Mouse (Mus musculus) embryonic facial prominence, embryonic 10.5 days (tissue): Measurements from ENCODE around the gene Shf. TPM values are rescaled to one million over a fixed set of nuclear protein-coding genes. Genes with fewer than 3 reads are reported as not detected.

Experiments
- DNase-seq: peaks from one replicate; pipeline ENCODE4 v3.0.0-alpha.2; 2017; ENCODE audit warnings: low spot score
- H3K27ac ChIP-seq: fragments of 300-500 bp; sonication (generic); replicated peaks from 2 replicates; pipeline ENCODE4 v1.5.1; 2016; ENCODE audit warnings: mild to moderate bottlenecking
- H3K27me3 ChIP-seq: fragments of 300-500 bp; sonication (generic); replicated peaks from 2 replicates; pipeline ENCODE4 v1.6.1; 2016; ENCODE audit warnings: low read depth, mild to moderate bottlenecking; ENCODE audit not compliant: poor library complexity, severe bottlenecking
- H3K36me3 ChIP-seq: fragments of 300-500 bp; sonication (generic); replicated peaks from 2 replicates; pipeline ENCODE4 v1.6.1; 2016; ENCODE audit warnings: mild to moderate bottlenecking, moderate library complexity
- H3K4me1 ChIP-seq: fragments of 300-500 bp; sonication (generic); 2 replicates; pipeline ENCODE4 v1.6.1; 2016
- H3K4me3 ChIP-seq: fragments of 300-500 bp; sonication (generic); 2 replicates; pipeline ENCODE4 v1.5.1; 2016; ENCODE audit warnings: mild to moderate bottlenecking, moderate library complexity
- H3K9me3 ChIP-seq: fragments of 300-500 bp; sonication (generic); 2 replicates; pipeline ENCODE4 v1.6.1; 2016; ENCODE audit warnings: mild to moderate bottlenecking
- WGBS: fragments of 180-500 bp; shearing (Covaris S2); methylation state at CpG from one replicate; pipeline ENCODE4 v1.1.7; 2016; 5-methylcytosine and 5-hydroxymethylcytosine counted together
- polyA plus RNA-seq: library from polyadenylated mRNA; unstranded; fragments of >200 nt; fragmentation: Nextera tagmentation; extraction: Ambion mirVana; gene quantifications from 2 replicates; pipeline ENCODE4 v1.2.1, GENCODE M21; 2016

The Shf gene
- polyA plus RNA-seq, 1 experiment from 2014 or later = 4.7 TPM

DNA sequence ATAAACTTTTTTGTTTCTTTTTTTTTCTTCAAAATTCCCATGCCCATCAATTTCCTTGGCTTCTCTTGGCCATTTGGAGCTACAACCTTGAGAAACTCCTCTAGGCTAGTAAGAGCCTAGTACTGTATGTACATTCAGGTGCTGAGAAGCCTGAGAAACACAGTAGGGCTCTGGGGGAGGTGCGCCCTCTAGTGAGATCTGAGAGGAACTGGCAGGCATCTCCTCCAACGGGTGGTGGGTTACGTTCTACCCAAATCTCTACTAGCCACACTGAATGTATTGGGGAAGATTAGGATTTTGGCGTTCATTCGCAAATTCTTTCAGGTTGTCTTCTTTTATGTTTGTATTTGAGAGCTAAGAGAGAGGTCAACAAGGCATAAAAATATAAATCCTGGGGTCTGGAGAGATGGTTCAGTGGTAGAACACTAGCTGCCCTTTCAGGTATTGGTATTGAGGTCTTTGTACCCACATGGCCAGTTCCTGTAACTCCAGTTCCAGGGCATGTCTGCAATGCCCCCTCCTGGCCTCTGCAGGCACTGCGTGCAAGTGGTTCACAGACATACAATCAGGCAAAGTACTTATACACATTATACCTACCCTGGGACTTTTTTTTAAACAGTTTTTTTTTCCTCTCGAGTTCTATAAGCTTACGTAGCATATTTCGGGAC, 66.3 kb downstream of the Shf start:
- 14% methylated on average over 9 of the region's 9 CpGs for WGBS
- peak; percentile 79 for DNase-seq
- H3K27ac ChIP-seq = no peak overlapping the region
- no peaks in the 10 kb centered on the region for H3K9me3 ChIP-seq
- H3K4me1 ChIP-seq = peaks cover 34% of the 10 kb centered on the region
- H3K36me3 ChIP-seq = no peaks in the 10 kb centered on the region
- H3K4me3 ChIP-seq = no peak overlapping the region
- H3K27me3 ChIP-seq = peaks cover 100% of the 10 kb centered on the region

DNA sequence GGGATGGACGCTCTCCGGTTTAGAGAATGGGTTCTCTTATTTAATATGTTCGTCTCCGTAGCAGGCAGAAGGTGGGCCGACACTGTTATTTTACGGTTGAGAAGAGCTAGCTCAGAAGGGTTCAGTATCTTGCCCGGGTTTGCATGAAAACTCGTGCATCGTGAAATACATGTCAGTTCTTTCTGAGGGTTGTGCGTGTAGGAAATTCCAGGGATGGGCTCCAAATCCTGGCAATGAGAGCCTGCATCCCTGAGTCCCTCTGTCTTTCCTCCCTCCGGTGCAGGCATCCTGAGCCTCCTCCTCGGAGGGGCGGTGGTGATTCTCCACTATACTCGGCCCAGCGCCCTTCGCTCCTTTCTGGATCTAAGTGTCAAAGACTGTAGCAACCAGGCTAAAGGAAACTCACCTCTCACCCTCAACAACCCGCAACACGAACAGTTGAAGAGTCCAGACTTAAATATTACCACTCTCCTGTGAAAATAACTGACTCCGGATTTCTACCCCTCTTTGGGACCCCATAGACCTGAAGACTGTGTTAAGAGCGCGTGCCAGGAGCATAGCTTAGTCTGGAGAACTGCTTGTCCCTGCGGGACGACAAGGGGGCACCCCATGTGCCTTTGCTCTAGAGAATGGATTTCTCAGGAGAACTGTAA, 66.9 kb downstream of the Shf start:
- Histone ChIP-seq H3K27ac (no peak overlapping the region), H3K36me3 (no peaks in the 10 kb centered on the region), H3K4me3 (peak overlapping the region; percentile 55), H3K4me1 (peaks cover 41% of the 10 kb centered on the region), H3K27me3 (peaks cover 100% of the 10 kb centered on the region), H3K9me3 (no peaks in the 10 kb centered on the region)
- 7% methylated on average over 23 of the region's 23 CpGs for WGBS
- DNase-seq = peak; percentile 31

- Histone ChIP-seq H3K27ac (no peak overlapping the region), H3K27me3 (peaks cover 100% of the 10 kb centered on the region), H3K9me3 (no peaks in the 10 kb centered on the region), H3K36me3 (no peaks in the 10 kb centered on the region), H3K4me1 (peaks cover 45% of the 10 kb centered on the region), H3K4me3 (peak overlapping the region; percentile 55)
- peak; percentile 59 for DNase-seq
- WGBS = 1% methylated on average over 48 of the region's 48 CpGs
Observed at GRCm38 (mm10) chr2:122301081-122301920, 67.7 kb downstream of the Shf start.

DNA sequence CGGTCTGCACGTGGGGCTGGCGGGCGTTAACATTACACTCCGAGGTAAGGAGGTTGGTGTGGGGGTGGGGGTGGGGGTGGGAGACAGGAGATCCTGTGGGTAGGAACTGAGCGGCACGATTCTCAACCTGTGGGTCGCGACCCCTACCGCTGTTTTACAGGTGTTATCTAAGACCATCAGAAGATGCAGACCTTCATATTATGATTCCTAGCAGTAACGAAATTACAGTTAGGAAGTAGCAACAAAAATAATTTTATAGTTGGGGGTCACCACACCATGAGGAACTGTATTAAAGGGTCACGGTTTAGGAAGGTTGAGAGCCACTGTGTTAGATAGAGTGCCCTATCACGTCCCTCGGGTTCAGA, 68.3 kb downstream of the Shf start:
- Histone ChIP-seq H3K27me3 (peaks cover 100% of the 10 kb centered on the region), H3K9me3 (no peaks in the 10 kb centered on the region), H3K27ac (no peak overlapping the region), H3K36me3 (no peaks in the 10 kb centered on the region), H3K4me1 (peaks cover 48% of the 10 kb centered on the region), H3K4me3 (no peak overlapping the region)
- 6% methylated on average over 14 of the region's 14 CpGs for WGBS
- no peak for DNase-seq

GRCm38 (mm10) chr2:122299911-122300655, 68.9 kb downstream of the Shf start:
- peaks cover 48% of the 10 kb centered on the region for H3K4me1 ChIP-seq
- no peaks in the 10 kb centered on the region for H3K9me3 ChIP-seq
- no peak overlapping the region for H3K27ac ChIP-seq
- no peak overlapping the region for H3K4me3 ChIP-seq
- WGBS = 7% methylated on average over 14 of the region's 14 CpGs
- H3K27me3 ChIP-seq = peaks cover 100% of the 10 kb centered on the region
- DNase-seq = peak; percentile 21
- no peaks in the 10 kb centered on the region for H3K36me3 ChIP-seq

Other genes with a start within 250 kb of the Shf start
- 104 and 107 TPM in 2 replicates for gene B2m, start 221.5 kb downstream of the Shf start, polyA plus RNA-seq
- gene Trim69, start 208.5 kb downstream of the Shf start, polyA plus RNA-seq = 0.11 TPM in 1 of 2 replicates, not detected in the other
- 0.10 TPM in 1 of 2 replicates, not detected in the other for gene Patl2, start 183.0 kb downstream of the Shf start, polyA plus RNA-seq
- gene Terb2, start 182.9 kb downstream of the Shf start, polyA plus RNA-seq = not detected in 2 replicates
- gene Sord, start 134.4 kb downstream of the Shf start, polyA plus RNA-seq = 23.5 and 23.8 TPM in 2 replicates
- not detected in 2 replicates for gene Duox2, start 70.7 kb downstream of the Shf start, polyA plus RNA-seq
- gene Duoxa2, start 70.3 kb downstream of the Shf start, polyA plus RNA-seq = 0.09 TPM in 1 of 2 replicates, not detected in the other
- 0.27 TPM in 1 of 2 replicates, not detected in the other for gene Duoxa1, start 55.4 kb downstream of the Shf start, polyA plus RNA-seq
- gene Duox1, start 53.5 kb downstream of the Shf start, polyA plus RNA-seq = 0.07 TPM in 1 of 2 replicates, not detected in the other
- gene Slc28a2, start 57.3 kb upstream of the Shf start, polyA plus RNA-seq = 0.10 and 0.19 TPM in 2 replicates
- gene Gm14085, start 115.8 kb upstream of the Shf start, polyA plus RNA-seq = not detected in 2 replicates
- gene Gatm, start 242.1 kb upstream of the Shf start, polyA plus RNA-seq = 6.6 and 7.2 TPM in 2 replicates